Mouse (Mus musculus) adrenal gland, postnatal 36 days (tissue): ENCODE measurements around the gene Hoxd10. TPM values are rescaled to one million over a fixed set of nuclear protein-coding genes. Genes with fewer than 3 reads are reported as not detected.

Experiments used
- DNase-seq, 2 experiments: peaks; one replicate each; pipeline ENCODE4 v3.0.0; 2021; ENCODE audit warnings: mixed read lengths in 1 of 2
- long read RNA-seq, 2 experiments: library from polyadenylated mRNA; stranded (forward); transcript quantifications; one replicate each; pipeline ENCODE4 v2.0.0; 2021; ENCODE audit warnings: borderline sequencing depth in 2 of 2
- total RNA-seq, 2 experiments: library from RNA; stranded (reverse); gene quantifications; 2 replicates each; pipeline ENCODE4 v1.2.3; 2021

Hoxd10 gene
- total RNA-seq, result not detected
- long read RNA-seq, experiment 1, result 0 reads
- long read RNA-seq, experiment 2, result 0 reads

- DNase-seq, result peak; percentile 77 to 79
These were observed at the start of gene Hoxd10 for GRCm38 (mm10) chr2:74691022-74691951. Gene Hoxd10 (plus strand): TSS chr2:74691924.

- DNase-seq, result no peak
These were observed 49.3 kb upstream of the Hoxd10 start for GRCm38 (mm10) chr2:74642431-74642830.

- no peak for DNase-seq
These were observed 46.1 kb upstream of the Hoxd10 start for GRCm38 (mm10) chr2:74645631-74646030.

GRCm38 (mm10) chr2:74647082-74647864 is 44.5 kb upstream of the Hoxd10 start:
- DNase-seq, result no peak

- DNase-seq, result no peak
These were observed 38.8 kb upstream of the Hoxd10 start for GRCm38 (mm10) chr2:74652996-74653340.

- DNase-seq, result no peak
These were observed 37.8 kb upstream of the Hoxd10 start for GRCm38 (mm10) chr2:74653781-74654535.

- DNase-seq, result no peak
These were observed 36.8 kb upstream of the Hoxd10 start for GRCm38 (mm10) chr2:74654743-74655419.

- peak; percentile 52 to 65 for DNase-seq
These were observed 36.3 kb upstream of the Hoxd10 start for GRCm38 (mm10) chr2:74655420-74655781.

- DNase-seq, result peak in 1 of 2 experiments; percentile 25
These were observed 35.7 kb upstream of the Hoxd10 start for GRCm38 (mm10) chr2:74655821-74656631.

- no peak for DNase-seq
These were observed 35.1 kb upstream of the Hoxd10 start for GRCm38 (mm10) chr2:74656632-74657021.

GRCm38 (mm10) chr2:74657251-74658023 is 34.3 kb upstream of the Hoxd10 start:
- DNase-seq, result peak in 1 of 2 experiments; percentile 19

GRCm38 (mm10) chr2:74658024-74658666 is 33.6 kb upstream of the Hoxd10 start:
- no peak for DNase-seq

- no peak for DNase-seq
These were observed 32.9 kb upstream of the Hoxd10 start for GRCm38 (mm10) chr2:74658667-74659371.

- DNase-seq, result no peak
These were observed 32.2 kb upstream of the Hoxd10 start, which contains the start of gene Evx2 for GRCm38 (mm10) chr2:74659507-74660005. Gene Evx2 (minus strand): TSS chr2:74659557.

- no peak for DNase-seq
These were observed 31.0 kb upstream of the Hoxd10 start for GRCm38 (mm10) chr2:74660421-74661375.

- DNase-seq, result peak in 1 of 2 experiments; percentile 20
These were observed 30.0 kb upstream of the Hoxd10 start for GRCm38 (mm10) chr2:74661685-74662084.

- peak; percentile 54 to 61 for DNase-seq
These were observed 28.3 kb upstream of the Hoxd10 start for GRCm38 (mm10) chr2:74663291-74663925.
